Mouse (Mus musculus): Measurements from ENCODE around the gene Snrnp27. TPM values are rescaled to one million over a fixed set of nuclear protein-coding genes. Genes with fewer than 3 reads are reported as not detected.

Snrnp27 gene
- total RNA-seq (2021) = 10 to 100 TPM; 57.8 to 62.2 TPM

DNA sequence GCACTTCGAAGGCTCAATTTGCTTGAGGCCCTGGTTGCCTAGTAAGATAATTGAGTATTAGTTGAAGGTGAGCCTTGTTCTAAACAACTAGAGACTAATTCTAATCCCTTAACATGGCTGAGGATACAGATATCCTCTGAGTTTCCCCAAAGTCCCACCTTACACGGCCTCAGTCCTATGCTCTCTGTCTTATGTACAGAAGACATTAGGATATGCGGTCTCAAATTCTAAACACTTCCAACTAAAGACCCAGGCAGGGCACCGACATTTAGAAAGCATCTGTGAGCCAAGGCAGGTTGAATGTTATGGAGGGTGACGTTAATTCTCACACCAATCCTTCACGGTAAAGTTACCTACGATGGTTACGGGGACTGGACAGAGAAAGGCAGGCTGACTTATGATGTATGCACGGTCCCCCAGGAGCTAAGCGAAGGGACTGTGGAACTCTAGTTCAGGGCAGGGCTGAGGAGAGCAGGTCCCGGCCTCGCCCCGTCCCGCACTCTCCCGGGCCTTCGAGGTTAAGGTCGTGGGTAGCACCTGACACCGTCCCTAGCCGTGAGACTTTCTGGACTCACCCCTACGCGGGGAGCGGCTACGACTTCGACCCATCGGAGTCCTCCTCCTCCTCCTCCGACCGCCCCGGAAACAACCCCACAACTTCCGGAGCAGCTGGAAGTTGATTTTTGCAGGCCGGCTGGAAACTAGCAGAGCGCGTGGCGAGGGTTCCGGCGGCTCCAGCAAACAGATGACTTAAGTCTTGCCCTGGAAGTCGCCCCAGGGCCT is at the start of gene Snrnp27:
Gene Snrnp27 (minus strand): TSS at position 651 of the 783 bp plus-strand sequence.
- DNase-seq (ENCODE audit: extremely low spot score in 1 of 2, low spot score in 1 of 2) = peak; percentile 88 to 92

GRCm38 (mm10) chr6:86733183-86733876 is 49.0 kb upstream of the Snrnp27 start, which contains the start of gene Gmcl1:
Gmcl1 (minus strand) TSS chr6:86733383.
- DNase-seq (ENCODE audit: extremely low spot score in 1 of 2, low spot score in 1 of 2) = peak; percentile 82 to 88

DNA sequence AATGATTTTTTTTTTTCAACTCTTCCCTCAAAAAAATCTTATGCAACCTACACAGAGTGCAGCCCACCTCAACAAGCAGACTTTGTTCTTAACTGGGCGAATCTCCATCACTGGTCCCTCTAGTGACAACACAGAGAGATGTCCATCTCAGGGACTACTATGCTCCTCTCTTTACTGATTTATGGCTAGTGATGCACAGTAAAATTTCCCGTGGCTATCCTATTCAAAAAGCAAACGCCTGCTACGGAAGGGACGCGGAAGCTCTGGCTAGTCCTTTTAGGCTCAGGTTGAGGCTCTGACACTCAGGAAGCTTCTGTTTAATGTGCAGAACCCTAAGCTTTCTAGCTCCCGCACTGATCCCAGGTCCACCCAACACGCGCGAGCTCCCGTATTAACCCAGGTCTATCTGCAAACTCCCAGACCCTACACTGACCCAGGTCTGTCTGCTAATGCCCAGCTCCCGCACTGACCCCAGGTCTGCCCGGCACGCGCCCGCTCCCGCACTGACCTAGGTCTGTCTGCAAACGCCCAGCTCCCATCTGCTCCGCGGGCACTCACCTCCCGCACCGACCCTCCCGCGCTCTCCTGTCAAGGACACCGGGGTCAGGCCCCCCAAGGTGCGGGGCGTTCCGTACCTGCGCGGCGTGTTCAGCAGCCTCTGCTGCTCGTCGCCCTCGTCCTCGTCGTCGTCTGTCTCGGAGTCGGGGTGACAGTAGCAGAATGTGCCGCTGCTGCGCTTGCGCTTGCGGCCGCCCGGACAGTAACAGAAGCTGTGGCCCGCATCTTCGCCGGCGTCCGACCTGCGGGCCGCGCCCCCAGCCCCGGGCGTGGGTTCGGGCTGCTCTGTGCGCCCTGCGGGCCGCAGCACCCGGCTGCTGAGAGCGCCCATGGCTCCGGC is 48.2 kb upstream of the Snrnp27 start:
- peak in 1 of 2 experiments; percentile 22 for DNase-seq (ENCODE audit: extremely low spot score in 1 of 2, low spot score in 1 of 2)

GRCm38 (mm10) chr6:86728711-86729110 is 44.4 kb upstream of the Snrnp27 start:
- DNase-seq (ENCODE audit: extremely low spot score in 1 of 2, low spot score in 1 of 2) = no peak

DNA sequence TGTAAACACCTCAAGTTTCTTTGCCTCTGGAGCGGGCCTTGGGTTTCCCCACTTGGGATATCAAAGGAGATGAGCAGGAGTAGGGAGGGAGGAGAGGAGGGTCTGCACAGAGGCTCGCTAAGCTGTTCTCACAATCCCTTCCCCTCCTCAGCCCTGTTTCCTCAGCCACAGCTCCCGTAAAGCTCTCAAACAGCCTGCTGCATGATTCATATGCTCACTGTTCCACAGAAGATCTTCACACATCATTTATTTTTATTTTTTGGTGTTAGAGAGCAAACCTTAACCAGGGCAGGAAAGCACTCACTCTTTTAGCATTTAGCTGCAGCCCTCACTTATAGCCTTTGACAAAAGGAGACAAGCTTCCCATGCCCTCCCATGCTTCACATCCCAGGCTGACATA is 37.7 kb upstream of the Snrnp27 start:
- DNase-seq (ENCODE audit: extremely low spot score in 1 of 2, low spot score in 1 of 2) = no peak

- no peak for DNase-seq (ENCODE audit: extremely low spot score in 1 of 2, low spot score in 1 of 2)
These were observed 23.9 kb upstream of the Snrnp27 start for GRCm38 (mm10) chr6:86708072-86708774.

DNA sequence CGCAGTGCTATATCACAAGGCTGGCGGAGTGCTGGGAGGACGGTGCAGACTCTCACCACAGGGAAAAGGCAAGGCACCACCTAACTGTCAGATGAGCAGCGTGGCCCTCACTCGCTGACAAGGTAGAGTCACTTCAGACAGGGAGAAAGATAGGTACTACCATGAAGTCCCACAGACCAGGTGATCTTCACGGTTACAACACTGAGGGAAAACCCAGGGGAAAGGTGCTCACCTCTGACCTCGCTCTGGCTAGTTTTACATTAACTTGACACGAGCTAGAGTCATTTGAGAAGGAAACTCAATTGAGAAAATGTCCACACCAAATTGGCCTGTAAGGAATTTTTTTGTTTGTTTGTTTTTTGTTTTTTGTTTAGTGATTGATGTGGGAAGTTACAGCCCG is 18.3 kb upstream of the Snrnp27 start:
- no peak for DNase-seq (ENCODE audit: extremely low spot score in 1 of 2, low spot score in 1 of 2)

DNA sequence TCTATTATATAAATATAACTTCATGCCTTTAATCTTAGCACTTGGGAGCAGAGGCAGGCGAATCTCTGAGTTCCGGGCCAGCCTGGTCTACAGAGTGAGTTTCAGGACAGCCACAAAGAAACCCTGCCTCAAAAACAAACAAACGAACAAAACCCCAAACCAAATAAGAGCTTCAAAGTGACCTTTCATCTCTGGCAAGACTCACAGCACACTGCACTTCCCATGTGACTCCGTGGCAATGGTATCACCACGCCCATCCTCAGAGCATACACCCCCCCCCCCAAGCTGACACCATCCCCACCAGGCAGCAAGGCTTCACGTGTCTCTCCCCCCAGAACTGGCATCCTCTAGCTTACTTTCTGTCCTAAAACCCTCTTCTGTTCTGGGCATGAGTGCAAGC is 13.6 kb upstream of the Snrnp27 start:
- no peak for DNase-seq (ENCODE audit: extremely low spot score in 1 of 2, low spot score in 1 of 2)

- DNase-seq (ENCODE audit: extremely low spot score in 1 of 2, low spot score in 1 of 2) = no peak
These were observed 11.9 kb upstream of the Snrnp27 start for GRCm38 (mm10) chr6:86696213-86696612.

- DNase-seq (ENCODE audit: extremely low spot score in 1 of 2, low spot score in 1 of 2) = peak; percentile 15 to 60
These were observed 10.1 kb upstream of the Snrnp27 start for GRCm38 (mm10) chr6:86694465-86694864.

- DNase-seq (ENCODE audit: extremely low spot score in 1 of 2, low spot score in 1 of 2) = no peak
These were observed 5.3 kb upstream of the Snrnp27 start for GRCm38 (mm10) chr6:86689671-86690070.

GRCm38 (mm10) chr6:86686971-86687370 is 2.6 kb upstream of the Snrnp27 start:
- no peak for DNase-seq (ENCODE audit: extremely low spot score in 1 of 2, low spot score in 1 of 2)

DNA sequence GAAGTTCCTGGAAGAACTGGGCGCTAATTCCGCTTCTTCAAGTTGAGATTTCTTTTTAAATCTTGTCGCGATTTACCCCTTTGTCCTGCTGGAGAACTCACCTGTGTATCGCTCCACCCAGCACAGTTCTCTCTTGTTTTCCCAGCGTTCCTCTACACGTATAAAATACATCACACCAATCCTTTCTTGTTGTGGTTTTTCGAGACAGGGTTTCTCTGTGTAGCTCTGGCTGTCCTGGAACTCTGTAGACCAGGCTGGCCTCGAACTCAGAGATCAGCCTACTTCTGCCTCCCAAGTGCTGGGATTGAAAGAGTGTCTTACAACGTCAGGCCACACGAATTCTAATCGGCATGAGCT is 311 bp upstream of the Snrnp27 start:
- no peak for DNase-seq (ENCODE audit: extremely low spot score in 1 of 2, low spot score in 1 of 2)

- no peak for DNase-seq (ENCODE audit: extremely low spot score in 1 of 2, low spot score in 1 of 2)
These were observed 3.0 kb downstream of the Snrnp27 start for GRCm38 (mm10) chr6:86681289-86681688.

- DNase-seq (ENCODE audit: extremely low spot score in 1 of 2, low spot score in 1 of 2) = no peak
These were observed 6.0 kb downstream of the Snrnp27 start for GRCm38 (mm10) chr6:86678341-86678740.

GRCm38 (mm10) chr6:86670873-86671272 is 13.4 kb downstream of the Snrnp27 start:
- DNase-seq (ENCODE audit: extremely low spot score in 1 of 2, low spot score in 1 of 2) = peak in 1 of 2 experiments; percentile 20

- DNase-seq (ENCODE audit: extremely low spot score in 1 of 2, low spot score in 1 of 2) = peak; percentile 95 to 99
These were observed 15.0 kb downstream of the Snrnp27 start for GRCm38 (mm10) chr6:86669240-86669727.

- no peak for DNase-seq (ENCODE audit: extremely low spot score in 1 of 2, low spot score in 1 of 2)
These were observed 15.6 kb downstream of the Snrnp27 start, which contains the start of gene Mxd1 for GRCm38 (mm10) chr6:86668580-86669239. Mxd1 (minus strand) TSS chr6:86669161.

DNA sequence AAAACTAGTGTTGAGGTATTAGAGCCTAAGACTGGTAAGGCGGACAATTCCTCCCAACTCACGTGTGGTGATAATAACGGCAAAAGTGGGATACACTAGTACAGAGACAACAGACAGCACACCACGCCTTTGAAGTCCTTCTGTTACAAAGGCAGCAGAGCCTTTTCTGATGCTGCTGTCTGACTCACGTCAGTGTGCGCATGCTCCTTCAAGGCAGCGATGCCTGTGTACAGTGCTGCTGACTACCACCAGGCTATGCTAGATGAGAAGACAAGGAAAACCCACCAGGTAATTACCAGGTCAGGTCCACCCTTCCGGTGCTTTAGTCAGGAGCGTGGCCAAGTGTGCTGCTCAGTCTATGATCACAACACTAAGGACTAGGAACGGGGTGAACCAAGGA is 17.3 kb downstream of the Snrnp27 start:
- no peak for DNase-seq (ENCODE audit: extremely low spot score in 1 of 2, low spot score in 1 of 2)
